Mouse (Mus musculus) right cerebral cortex, postnatal 36 days (tissue): ENCODE data around the gene Ptpre.
A peak's percentile ranks its signal among the peaks of the same experiment; 100 is the strongest.
"Not testable (repeated sequence)": the region's sequence is repeated elsewhere in the genome, so short reads cannot be mapped to it uniquely, and the experiment has no call there.

Experiments
- DNase-seq, 2 experiments: peaks; one replicate each; pipeline ENCODE4 v3.0.0; 2022; ENCODE audit warnings: low spot score in 2 of 2, mixed read lengths in 1 of 2

Ptpre gene

GRCm38 (mm10) chr7:135689396-135689795 is 152.1 kb downstream of the Ptpre start:
- no peak for DNase-seq

DNA sequence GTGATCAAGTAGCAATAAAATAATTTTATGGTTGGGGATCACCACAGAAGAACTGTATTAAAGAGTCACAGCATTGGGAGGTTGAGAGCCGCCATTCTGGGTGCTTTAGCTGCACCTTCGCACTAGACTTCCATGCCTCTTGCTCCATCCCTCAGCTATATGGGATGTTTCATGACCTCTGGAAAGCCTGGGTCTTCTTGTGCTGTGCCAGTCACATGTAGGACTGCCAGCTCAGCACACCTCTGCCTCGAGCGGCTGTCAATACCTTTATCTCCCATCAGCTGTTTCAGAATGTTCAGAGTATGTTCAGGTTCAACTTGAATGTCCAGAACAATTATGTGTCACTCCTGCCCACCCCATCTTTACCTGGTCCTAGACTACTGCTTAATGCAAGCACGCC is 154.7 kb downstream of the Ptpre start:
- no peak for DNase-seq

DNA sequence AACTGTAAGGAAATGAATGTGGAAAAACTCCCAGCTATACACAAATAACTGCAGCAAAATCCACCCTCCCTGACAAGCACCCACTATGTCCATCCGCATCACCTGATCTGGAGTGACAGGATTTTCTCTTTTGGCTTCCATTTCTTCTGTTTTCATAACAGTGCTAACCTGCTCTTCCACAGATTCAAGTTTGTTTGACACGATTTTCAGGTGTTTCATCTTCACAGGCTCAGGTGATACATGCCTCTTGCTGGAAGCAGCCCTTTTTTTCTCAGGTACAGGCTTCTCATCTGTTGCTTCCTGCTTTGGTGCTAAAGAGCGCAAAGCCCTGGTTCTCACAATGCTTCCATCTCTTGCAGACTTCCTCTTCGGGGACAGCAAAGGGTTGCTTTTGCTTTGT is 156.8 kb downstream of the Ptpre start:
- DNase-seq: no peak

DNA sequence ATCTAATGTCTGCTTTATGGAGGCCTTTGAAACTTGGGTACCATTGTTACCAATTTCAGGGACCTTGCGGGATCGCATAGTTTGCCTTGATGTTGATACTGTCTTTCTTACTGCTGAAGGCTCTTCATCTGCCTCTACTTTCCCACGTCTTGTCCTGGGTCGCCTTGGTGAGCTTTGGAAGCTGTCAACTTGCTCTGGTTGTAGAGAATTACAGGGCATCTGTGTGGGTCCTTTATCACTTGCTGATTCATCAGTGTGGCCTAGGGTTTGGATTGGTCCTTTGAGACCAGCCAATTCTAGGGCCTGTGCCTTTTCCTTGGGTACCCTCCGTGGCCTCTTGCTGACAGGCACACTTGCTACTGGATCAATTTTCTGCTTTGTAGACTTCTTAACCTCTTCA is 157.5 kb downstream of the Ptpre start:
- no peak for DNase-seq

- no peak for DNase-seq
Measured at GRCm38 (mm10) chr7:135696127-135696526, 158.8 kb downstream of the Ptpre start.

DNA sequence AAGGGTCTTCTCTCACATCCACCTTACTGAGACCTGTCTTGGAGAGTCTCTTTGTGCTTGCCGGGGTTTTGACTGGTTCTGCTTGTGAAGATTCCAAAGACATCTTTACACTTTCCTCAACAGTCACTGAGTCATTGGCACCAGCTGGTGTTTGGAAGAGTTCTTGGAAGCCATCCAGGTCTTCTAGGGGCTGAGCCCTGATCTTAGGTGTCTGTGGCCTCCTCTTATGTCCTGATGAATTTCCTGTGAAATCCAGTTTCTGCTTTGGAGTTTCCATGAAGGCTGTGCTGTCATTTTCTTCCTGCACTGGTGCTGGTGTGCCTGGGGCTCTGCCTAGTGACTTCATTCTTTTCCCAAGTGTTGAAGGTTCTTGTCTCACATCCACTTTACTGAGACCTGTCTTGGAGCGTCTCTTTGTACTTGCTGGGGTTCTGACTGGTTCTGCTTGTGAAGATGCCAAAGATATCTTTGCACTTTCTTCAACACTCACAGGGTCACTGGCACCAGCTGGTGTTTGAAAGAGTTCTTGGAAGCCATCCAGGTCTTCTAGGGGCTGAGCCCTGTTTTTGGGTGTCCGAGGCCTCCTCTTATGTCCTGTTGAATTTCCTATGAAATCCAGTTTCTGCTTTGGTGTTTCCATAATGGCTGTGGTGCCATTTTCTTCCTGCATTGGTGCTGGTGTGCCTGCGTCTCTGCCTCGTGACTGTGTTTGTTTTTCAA is 159.9 kb downstream of the Ptpre start:
- DNase-seq: not testable (repeated sequence)

DNA sequence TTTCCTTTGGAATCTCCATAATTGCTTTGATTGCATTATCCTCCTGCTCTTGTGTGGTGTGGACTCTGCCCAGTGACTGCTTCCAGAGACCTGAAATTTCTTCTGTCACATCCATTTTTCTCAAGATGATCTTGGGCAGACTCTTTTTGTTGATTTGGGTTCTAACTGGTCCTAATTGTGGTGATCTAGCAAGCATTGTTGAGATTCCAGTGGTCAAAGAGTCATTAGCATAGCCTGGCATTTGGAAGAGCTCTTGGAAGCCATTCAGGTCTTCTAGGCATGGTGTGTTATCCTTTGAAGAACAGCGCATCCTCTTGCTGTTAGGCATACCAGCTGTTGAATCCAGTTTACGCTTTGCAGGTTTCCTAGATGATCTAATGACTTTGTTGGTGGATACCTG is 161.1 kb downstream of the Ptpre start:
- no peak for DNase-seq

DNA sequence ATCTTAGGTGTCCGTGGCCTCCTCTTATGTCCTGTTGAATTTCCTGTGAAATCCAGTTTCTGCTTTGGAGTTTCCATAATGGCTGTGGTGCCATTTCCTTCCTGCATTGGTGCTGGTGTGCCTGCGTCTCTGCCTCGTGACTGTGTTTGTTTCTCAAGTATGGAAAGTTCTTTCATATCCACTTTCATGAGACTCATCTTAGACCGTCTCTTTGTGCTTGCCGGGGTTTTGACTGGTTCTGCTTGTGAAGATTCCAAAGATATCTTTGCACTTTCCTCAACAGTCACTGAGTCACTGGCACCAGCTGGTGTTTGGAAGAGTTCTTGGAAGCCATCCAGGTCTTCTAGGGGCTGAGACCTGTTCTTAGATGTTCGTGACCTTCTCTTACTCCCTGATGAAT is 162.1 kb downstream of the Ptpre start:
- not testable (repeated sequence) for DNase-seq

GRCm38 (mm10) chr7:135703600-135704148 is 166.4 kb downstream of the Ptpre start:
- no peak for DNase-seq

- no peak for DNase-seq
Measured at GRCm38 (mm10) chr7:135704251-135704650, 167.0 kb downstream of the Ptpre start.

DNA sequence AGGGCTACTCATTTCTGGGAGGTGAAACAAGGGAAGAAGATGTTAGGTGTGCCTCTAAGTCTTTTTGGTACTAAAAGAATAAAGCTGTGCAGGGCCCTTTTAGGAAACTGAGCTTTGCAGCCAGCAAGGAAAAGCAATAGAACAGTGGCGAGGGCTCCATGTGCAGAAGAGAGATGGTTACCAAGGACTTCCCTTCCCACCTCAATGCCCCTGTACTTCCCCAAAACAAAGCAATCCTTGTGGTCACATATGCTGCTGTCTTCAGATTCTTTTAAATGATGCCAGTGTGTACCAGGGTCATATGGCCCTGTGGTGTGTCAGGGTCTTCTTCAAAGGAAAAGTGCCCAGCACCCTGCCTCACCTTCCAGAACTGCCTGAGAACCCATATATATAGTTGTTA is 167.8 kb downstream of the Ptpre start:
- DNase-seq: no peak

- no peak for DNase-seq
Measured at GRCm38 (mm10) chr7:135705753-135706152, 168.5 kb downstream of the Ptpre start.

- no peak for DNase-seq
Measured at GRCm38 (mm10) chr7:135710702-135711101, 173.4 kb downstream of the Ptpre start.

DNA sequence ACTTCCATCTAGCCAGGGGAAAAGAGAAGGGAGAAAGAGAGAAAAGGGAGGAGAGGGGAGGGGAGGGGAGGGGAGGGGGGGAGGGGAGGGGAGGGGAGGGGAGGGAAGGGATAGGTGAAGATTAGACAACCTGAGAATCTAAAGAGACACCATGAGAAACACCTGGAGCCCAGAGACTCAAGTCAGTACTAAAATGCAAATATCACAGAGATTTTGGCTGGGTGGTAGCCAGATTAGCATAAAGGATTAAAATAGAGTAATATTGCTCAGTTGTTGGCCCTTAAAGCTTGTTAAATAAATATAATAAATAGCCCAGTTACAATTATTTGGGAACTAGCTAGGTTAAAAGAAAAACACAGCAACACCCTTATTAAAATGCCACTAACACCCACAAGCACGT is 175.3 kb downstream of the Ptpre start:
- DNase-seq: no peak

GRCm38 (mm10) chr7:135713326-135713725 is 176.0 kb downstream of the Ptpre start:
- no peak for DNase-seq

DNA sequence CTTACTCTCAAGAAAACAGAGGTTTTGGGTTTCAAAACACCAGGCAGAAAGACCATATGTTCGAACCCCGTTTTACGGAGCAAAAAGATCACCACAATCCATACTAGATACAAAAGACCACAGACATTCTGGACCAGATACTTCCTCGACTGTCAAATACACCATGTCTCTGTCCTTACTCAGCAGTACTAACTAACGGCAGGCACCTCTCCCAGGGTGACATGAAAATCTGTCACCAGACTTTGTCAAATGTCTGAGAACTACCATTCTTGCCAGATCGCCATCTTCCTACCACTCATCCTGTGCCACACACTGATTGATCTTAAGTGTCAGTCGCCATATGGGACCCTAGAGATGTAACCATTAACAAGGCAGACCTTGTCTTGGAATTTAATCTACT is 177.9 kb downstream of the Ptpre start:
- no peak for DNase-seq

DNA sequence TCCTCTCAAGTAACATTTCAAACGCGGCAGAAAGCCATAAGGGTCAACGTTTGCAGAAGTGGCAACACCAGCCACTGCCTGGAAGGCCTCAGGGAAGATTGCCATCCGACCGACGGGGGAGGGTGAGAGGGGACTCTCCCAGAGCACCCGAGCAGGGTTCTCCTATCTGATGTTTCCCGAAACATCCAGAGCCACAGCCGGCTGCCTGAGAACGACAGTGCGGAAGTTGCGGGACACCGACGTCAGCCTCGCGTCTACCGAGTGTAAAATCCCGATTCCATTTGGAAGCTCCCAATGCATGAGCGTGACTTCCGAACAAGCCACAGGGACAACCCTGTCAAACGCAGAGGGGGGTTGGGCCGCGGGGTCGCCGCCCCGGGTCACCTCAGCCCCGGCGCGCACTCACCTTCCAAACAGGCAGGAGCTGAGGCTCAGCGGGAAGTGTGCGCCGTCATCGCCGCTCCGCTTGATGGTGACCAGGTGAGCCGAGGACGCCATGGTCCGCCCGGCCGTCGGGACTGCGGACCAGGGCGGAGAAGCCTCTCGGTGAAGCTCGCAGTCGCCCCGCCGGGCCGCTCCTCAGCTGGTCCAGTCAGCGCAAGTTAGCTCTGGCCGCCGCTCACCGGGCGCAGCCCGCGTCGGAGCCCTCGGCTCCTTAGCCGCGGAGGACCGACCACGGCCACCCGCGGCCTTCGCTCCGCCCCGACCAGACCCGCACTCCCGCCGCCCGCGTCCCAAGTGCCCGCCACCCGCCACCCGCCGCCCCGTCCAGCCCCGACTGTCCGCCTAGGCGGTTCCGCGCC is 178.6 kb downstream of the Ptpre start, which contains the start of gene Mki67:
TSS of gene Mki67 (minus strand) at position 720 of the 803 bp plus-strand sequence.
- DNase-seq: no peak

- peak; percentile 59 to 66 for DNase-seq
Measured at GRCm38 (mm10) chr7:135716445-135716877, 179.2 kb downstream of the Ptpre start.

DNA sequence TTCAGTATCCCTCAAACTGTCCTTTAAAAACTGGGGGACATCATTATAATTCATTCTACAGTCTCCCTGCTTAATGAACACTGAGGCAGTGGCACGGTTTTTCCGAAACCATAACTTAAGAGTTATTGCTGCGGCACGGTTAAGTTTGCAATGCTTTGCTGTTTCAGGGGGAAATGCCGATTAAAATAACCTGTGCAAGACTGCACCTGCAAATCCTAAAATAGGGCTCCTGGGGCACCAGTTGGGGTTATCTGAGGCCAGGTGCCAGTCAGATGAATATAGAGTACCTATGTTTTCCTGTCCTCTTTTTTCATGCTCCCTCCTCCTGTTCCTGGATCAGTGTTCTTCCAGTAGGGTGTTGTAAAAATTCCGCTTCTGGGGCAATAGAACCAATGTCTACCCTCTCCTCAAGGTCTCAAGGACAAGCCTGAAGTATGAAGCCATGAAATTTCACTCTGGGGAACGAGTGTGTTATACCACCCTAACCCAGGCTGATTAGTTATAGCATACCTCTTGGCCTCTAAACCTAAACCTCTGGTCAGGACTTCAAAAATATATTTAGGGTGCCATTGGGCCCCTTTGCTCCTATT is 179.8 kb downstream of the Ptpre start:
- no peak for DNase-seq

- no peak for DNase-seq
Measured at GRCm38 (mm10) chr7:135721436-135721992, 184.2 kb downstream of the Ptpre start.

DNA sequence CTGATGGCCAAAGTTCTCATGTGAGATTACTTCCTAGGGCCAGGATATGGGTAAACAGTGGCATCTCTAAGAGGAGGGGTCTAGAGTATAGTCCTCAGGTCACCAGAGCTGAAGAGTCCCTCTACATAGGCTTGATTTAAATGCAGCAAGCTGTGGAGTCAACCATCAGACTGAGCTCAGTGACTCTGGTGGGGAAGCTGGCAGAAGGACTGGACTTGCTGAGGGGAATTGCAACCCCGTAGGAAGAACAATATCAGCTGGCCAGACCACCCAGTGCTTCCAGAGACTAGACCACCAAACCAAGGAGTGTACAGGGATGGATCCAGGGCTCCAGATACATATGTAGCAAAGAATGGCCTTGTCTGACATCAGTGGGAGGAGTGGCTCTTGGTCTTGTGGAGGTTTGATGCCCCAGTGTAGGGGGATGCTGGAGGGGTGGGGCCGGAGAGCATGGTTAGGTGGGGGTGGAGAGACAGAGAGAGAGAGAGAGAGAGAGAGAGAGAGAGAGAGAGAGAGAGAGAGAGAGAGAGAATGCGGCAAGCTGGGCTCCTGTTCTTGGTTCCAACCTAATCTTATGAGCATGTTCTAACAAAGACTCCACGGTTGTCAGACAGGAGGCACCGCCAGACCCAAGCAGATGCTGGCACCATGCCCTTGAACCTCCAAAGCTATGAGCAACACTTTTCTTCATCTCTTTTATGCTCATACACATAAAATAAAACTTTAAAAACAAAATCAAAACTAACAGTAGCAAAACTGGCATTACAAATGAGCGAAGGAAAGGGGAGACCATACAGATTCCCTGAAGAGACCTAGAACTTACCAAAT is 184.9 kb downstream of the Ptpre start:
- DNase-seq: no peak
